In the genomic region with DNA sequence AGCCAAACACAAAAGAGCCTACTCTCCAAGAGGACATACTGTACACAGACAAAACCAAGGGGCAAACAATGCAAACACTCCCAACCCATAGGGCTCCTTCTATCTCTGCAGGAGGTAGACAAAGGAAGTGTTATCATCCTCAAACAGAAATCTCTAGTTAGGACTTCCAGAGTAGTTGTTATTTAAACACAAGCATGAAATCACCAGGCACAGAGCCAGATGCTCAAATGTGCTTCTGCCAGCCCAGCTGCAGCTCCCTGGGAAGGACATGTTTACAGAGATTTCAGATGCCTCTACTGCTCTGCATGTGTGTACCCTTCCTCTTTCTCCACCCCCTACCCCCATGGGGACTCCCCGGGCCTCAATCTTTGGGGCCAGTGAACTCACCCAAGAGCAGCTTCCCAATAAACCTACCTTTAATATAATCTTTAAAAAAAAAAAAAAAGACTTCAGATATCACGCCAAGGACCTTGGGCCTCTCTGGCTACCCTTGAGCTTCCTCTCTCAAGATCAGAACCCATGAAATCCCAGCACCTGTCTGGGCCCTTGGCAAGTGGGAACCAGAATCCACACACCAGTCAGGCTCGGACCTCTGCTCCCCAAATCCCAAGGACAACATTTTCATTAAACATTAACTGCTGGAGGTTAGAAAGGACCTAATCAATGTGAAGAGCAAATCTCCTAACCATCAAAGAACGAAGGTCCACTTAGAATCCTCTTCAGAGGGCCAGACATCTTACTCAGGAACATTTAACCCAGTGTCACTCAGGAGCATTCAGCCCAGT, we compare ENCODE assay signal across 8 mouse cellular contexts. TPM values are rescaled to one million over a fixed set of nuclear protein-coding genes. Genes with fewer than 3 reads are reported as not detected.
DNase-seq lines count a peak whose midpoint lies in the region; ATAC-seq and TF ChIP-seq lines count a peak whose summit lies in the region.

No protein-coding gene starts in this region.

- no peaks in the 10 kb centered on the region for H3K27me3 ChIP-seq in embryonic facial prominence, embryonic 13.5 days
- no peaks in the 10 kb centered on the region for H3K27me3 ChIP-seq in liver, embryonic 15.5 days
- no peaks in the 10 kb centered on the region for H3K27me3 ChIP-seq in stomach, postnatal 0 days (ENCODE audit: control insufficient read depth, insufficient read depth, low read length)

- peak overlapping the region; percentile 85 for H3K4me2 ChIP-seq in embryonic facial prominence, embryonic 13.5 days
- H3K4me2 ChIP-seq in liver, embryonic 15.5 days: peak overlapping the region; percentile 75
- 0 out of 2 replicates have a peak overlapping the region, but pooled peaks have one; percentile 12 for H3K4me2 ChIP-seq in stomach, postnatal 0 days (replicated peaks; ENCODE audit: low read depth)

- peaks cover 27% of the 10 kb centered on the region for H3K4me1 ChIP-seq in embryonic facial prominence, embryonic 13.5 days
- H3K4me1 ChIP-seq in liver, embryonic 15.5 days (replicated peaks): peaks cover 47% of the 10 kb centered on the region
- H3K4me1 ChIP-seq in stomach, postnatal 0 days (replicated peaks; ENCODE audit: control insufficient read depth, insufficient read depth): peaks cover 3% of the 10 kb centered on the region

- H3K9me3 ChIP-seq in embryonic facial prominence, embryonic 13.5 days: no peaks in the 10 kb centered on the region
- H3K9me3 ChIP-seq in liver, embryonic 15.5 days (replicated peaks): no peaks in the 10 kb centered on the region
- no peaks in the 10 kb centered on the region for H3K9me3 ChIP-seq in stomach, postnatal 0 days (ENCODE audit: control insufficient read depth, low read length)

- H3K27ac ChIP-seq in embryonic facial prominence, embryonic 13.5 days: no peak overlapping the region
- peak overlapping the region; percentile 56; the same call in 1 of the 2 replicates for H3K27ac ChIP-seq in liver, embryonic 15.5 days (replicated peaks)
- H3K27ac ChIP-seq in stomach, postnatal 0 days (replicated peaks): 0 out of 2 replicates have a peak overlapping the region, but pooled peaks have one; percentile 5

- peaks cover 13% of the 10 kb centered on the region; the same call in 1 of the 2 replicates for H3K36me3 ChIP-seq in embryonic facial prominence, embryonic 13.5 days
- H3K36me3 ChIP-seq in liver, embryonic 15.5 days (replicated peaks): 0 out of 2 replicates have a peak, but pooled peaks cover 4% of the 10 kb centered on the region
- H3K36me3 ChIP-seq in stomach, postnatal 0 days (ENCODE audit: control insufficient read depth, insufficient read depth, low read length): no peaks in the 10 kb centered on the region

- TF ChIP-seq CTCF in stomach, postnatal 0 days (IDR thresholded peaks at IDR 0.05; ENCODE audit: low read depth): no peak

- peak; percentile 37 for DNase-seq in testis, postnatal 14 days (ENCODE audit: low spot score)
- DNase-seq in testis, postnatal 10 days (ENCODE audit: low spot score): no peak
- peak; percentile 83 for DNase-seq in kidney, adult 9 months
- peak; percentile 48 for DNase-seq in stomach, postnatal 0 days (ENCODE audit: low spot score)
- DNase-seq in thymus, postnatal 36 days: no peak
- DNase-seq in spleen, adult 12 weeks (ENCODE audit: low spot score): no peak

- H3K4me3 ChIP-seq in embryonic facial prominence, embryonic 13.5 days: no peak overlapping the region
- H3K4me3 ChIP-seq in liver, embryonic 15.5 days (replicated peaks): peak overlapping the region; percentile 58
- H3K4me3 ChIP-seq in stomach, postnatal 0 days (ENCODE audit: low read depth, low read length): no peak overlapping the region

- TF ChIP-seq EP300 in stomach, postnatal 0 days (optimal IDR thresholded peaks at IDR 0.05): no peak

- peak overlapping the region; percentile 23; the same call in 1 of the 2 replicates for H3K9ac ChIP-seq in embryonic facial prominence, embryonic 13.5 days
- no peak overlapping the region for H3K9ac ChIP-seq in liver, embryonic 15.5 days
- no peak overlapping the region for H3K9ac ChIP-seq in stomach, postnatal 0 days (ENCODE audit: low read length)

- ATAC-seq in embryonic facial prominence, embryonic 13.5 days (ENCODE audit: insufficient number of reproducible peaks, insufficient read depth, low FRiP score, low TSS enrichment, low read depth): no peak
- ATAC-seq in liver, embryonic 15.5 days (ENCODE audit: insufficient read depth): no peak
- no peak for ATAC-seq in stomach, postnatal 0 days (ENCODE audit: low FRiP score, low TSS enrichment)

- 79% methylated on average over 4 of the region's 4 CpGs for WGBS in embryonic facial prominence, embryonic 13.5 days
- 39% methylated on average over 4 of the region's 4 CpGs for WGBS in liver, embryonic 15.5 days (ENCODE audit: insufficient replicate concordance)
- WGBS in stomach, postnatal 0 days: 35% methylated on average over 4 of the region's 4 CpGs

RNA-seq across cellular contexts. Expression of gene Shmt1, which starts 3.0 kb away (rescaled TPM):
- polyA plus RNA-seq in embryonic facial prominence, embryonic 13.5 days (2015; fragmentation: Nextera tagmentation; extraction: Ambion mirVana): 50.1 and 55.5 TPM in 2 replicates
- polyA plus RNA-seq in liver, embryonic 15.5 days (2015; fragmentation: Nextera tagmentation; extraction: Ambion mirVana): 52.4 and 64.0 TPM in 2 replicates
- polyA plus RNA-seq in stomach, postnatal 0 days (2015; fragmentation: Nextera tagmentation; extraction: Ambion mirVana): 29.1 and 30.9 TPM in 2 replicates

RNA-seq across cellular contexts. Expression of gene Dhrs7b, which starts 22.0 kb away (rescaled TPM):
- polyA plus RNA-seq in embryonic facial prominence, embryonic 13.5 days (2015; fragmentation: Nextera tagmentation; extraction: Ambion mirVana): 37.2 and 39.5 TPM in 2 replicates
- polyA plus RNA-seq in liver, embryonic 15.5 days (2015; fragmentation: Nextera tagmentation; extraction: Ambion mirVana): 20.2 and 22.6 TPM in 2 replicates
- 28.0 and 28.1 TPM in 2 replicates for polyA plus RNA-seq in stomach, postnatal 0 days (2015; fragmentation: Nextera tagmentation; extraction: Ambion mirVana)

RNA-seq across cellular contexts. Expression of gene Smcr8, which starts 31.2 kb away (rescaled TPM):
- 6.2 and 6.4 TPM in 2 replicates for polyA plus RNA-seq in embryonic facial prominence, embryonic 13.5 days (2015; fragmentation: Nextera tagmentation; extraction: Ambion mirVana)
- 2.6 and 3.2 TPM in 2 replicates for polyA plus RNA-seq in liver, embryonic 15.5 days (2015; fragmentation: Nextera tagmentation; extraction: Ambion mirVana)
- 1.7 and 1.9 TPM in 2 replicates for polyA plus RNA-seq in stomach, postnatal 0 days (2015; fragmentation: Nextera tagmentation; extraction: Ambion mirVana)

RNA-seq across cellular contexts. Expression of gene Top3a, which starts 31.3 kb away (rescaled TPM):
- 19.9 and 23.0 TPM in 2 replicates for polyA plus RNA-seq in embryonic facial prominence, embryonic 13.5 days (2015; fragmentation: Nextera tagmentation; extraction: Ambion mirVana)
- polyA plus RNA-seq in liver, embryonic 15.5 days (2015; fragmentation: Nextera tagmentation; extraction: Ambion mirVana): 5.9 TPM in 2 replicates
- polyA plus RNA-seq in stomach, postnatal 0 days (2015; fragmentation: Nextera tagmentation; extraction: Ambion mirVana): 4.3 and 4.7 TPM in 2 replicates

Comparison
In these comparisons a context has a peak if more than half of its experiments do, and no peak if none do; other contexts are left out.
1. DNase-seq: peak in testis, postnatal 14 days (single experiment), kidney, adult 9 months (single experiment) and stomach, postnatal 0 days (single experiment); none in testis, postnatal 10 days (single experiment), thymus, postnatal 36 days (0 of 2) and spleen, adult 12 weeks (single experiment).
2. H3K4me2 ChIP-seq: peak in every context shown above with its lines; median percentile 85 in embryonic facial prominence, embryonic 13.5 days; 75 in liver, embryonic 15.5 days; 12 in stomach, postnatal 0 days.